In the genomic region with DNA sequence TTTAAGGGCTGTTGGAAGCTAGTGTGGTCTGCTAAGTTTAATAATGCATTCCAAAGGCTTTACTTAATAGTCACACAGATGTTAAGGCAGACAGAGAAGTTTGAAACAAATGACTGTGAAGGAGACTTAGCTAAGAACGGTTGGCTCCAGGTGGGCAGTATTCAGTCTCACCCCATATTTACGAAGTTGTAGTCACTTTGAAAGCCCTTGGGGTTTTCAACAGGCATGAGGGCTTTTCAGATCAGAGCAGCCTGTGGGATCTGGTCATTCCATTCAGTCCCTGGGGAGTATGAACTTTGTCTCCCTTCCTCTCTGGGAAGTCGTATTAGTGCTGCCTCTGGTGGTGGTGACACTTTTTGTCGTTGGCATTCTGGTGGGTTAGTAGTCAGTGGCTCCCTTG, we compare ENCODE assay signal across 2 mouse cellular contexts.
TF ChIP-seq lines count a peak whose summit lies in the region.

No protein-coding gene starts in this region.

TF ChIP-seq in CH12.LX, 34 proteins besides CTCF, POLR2A, EP300 and RAD21:
- TF ChIP-seq MYC (IDR thresholded peaks at IDR 0.05; ENCODE audit: low read depth, low read length) (no peak), TBP (conservative IDR thresholded peaks at IDR 0.05; ENCODE audit: low read depth, low read length) (no peak), HCFC1 (IDR thresholded peaks at IDR 0.05; ENCODE audit: low read depth, low read length) (no peak), MEF2A (IDR thresholded peaks at IDR 0.05; ENCODE audit: borderline replicate concordance, low read depth, low read length) (0 out of 2 replicates have a peak, but pooled peaks have one; percentile 30), NELFE (IDR thresholded peaks at IDR 0.05; ENCODE audit: low read depth, low read length) (no peak), PAX5 (IDR thresholded peaks at IDR 0.05; ENCODE audit: low read length) (no peak), SIN3A (IDR thresholded peaks at IDR 0.05; ENCODE audit: low read length) (no peak), TCF12 (IDR thresholded peaks at IDR 0.05; ENCODE audit: low read depth, low read length) (peak; percentile 30; the same call in 1 of the 2 replicates), ZC3H11A (IDR thresholded peaks at IDR 0.05; ENCODE audit: low read depth, low read length) (no peak), RCOR1 (conservative IDR thresholded peaks at IDR 0.05; ENCODE audit: low read depth, low read length) (no peak), ETS1 (conservative IDR thresholded peaks at IDR 0.05; ENCODE audit: low read depth, low read length) (0 out of 2 replicates have a peak, but pooled peaks have one; percentile 22), JUND (conservative IDR thresholded peaks at IDR 0.05; ENCODE audit: low read depth, low read length) (no peak), CHD1 (IDR thresholded peaks at IDR 0.05; ENCODE audit: low read depth, low read length) (no peak), ELF1 (IDR thresholded peaks at IDR 0.05; ENCODE audit: low read depth, low read length) (no peak), IRF4 (IDR thresholded peaks at IDR 0.05; ENCODE audit: low read depth, low read length) (peak; percentile 53; the same call in 1 of the 2 replicates), E2F4 (IDR thresholded peaks at IDR 0.05; ENCODE audit: insufficient replicate concordance, low read depth, low read length) (no peak), KAT2A (IDR thresholded peaks at IDR 0.05; ENCODE audit: insufficient replicate concordance, low read length) (0 out of 2 replicates have a peak, but pooled peaks have one; percentile 50), GABPA (IDR thresholded peaks at IDR 0.05; ENCODE audit: insufficient replicate concordance, low read depth, low read length) (no peak), BHLHE40 (IDR thresholded peaks at IDR 0.05; ENCODE audit: low read depth, low read length) (0 out of 2 replicates have a peak, but pooled peaks have one; percentile 14), UBTF (IDR thresholded peaks at IDR 0.05; ENCODE audit: low read depth, low read length) (no peak), CHD2 (IDR thresholded peaks at IDR 0.05; ENCODE audit: low read length) (0 out of 2 replicates have a peak, but pooled peaks have one; percentile 15), SMC3 (IDR thresholded peaks at IDR 0.05; ENCODE audit: low read depth, low read length) (no peak), POLR2AphosphoS2 (IDR thresholded peaks at IDR 0.05; ENCODE audit: low read depth, low read length) (no peak), MAX (IDR thresholded peaks at IDR 0.05; ENCODE audit: low read length) (no peak)
TF ChIP-seq in CH12.LX: peak in this region for 7.

TF ChIP-seq in myocyte, 11 proteins besides CTCF, POLR2A, EP300 and RAD21:
- no peak for TF ChIP-seq MYOD1 (IDR thresholded peaks at IDR 0.05; ENCODE audit: control insufficient read depth in 1 of 3, insufficient read length in 2 of 3, low read depth in 2 of 3)
- no peak for TF ChIP-seq USF1 (IDR thresholded peaks at IDR 0.05; ENCODE audit: low read depth)
- no peak for TF ChIP-seq E2F4 (IDR thresholded peaks at IDR 0.05; ENCODE audit: insufficient read depth)
- TF ChIP-seq POLR2AphosphoS2 (IDR thresholded peaks at IDR 0.05; ENCODE audit: insufficient read length, low read depth): no peak
